Mouse (Mus musculus) ES-E14 (cell line): ENCODE results near the gene Gm9945.

Source experiments
- CHD2 ChIP-seq: IDR thresholded peaks from 2 replicates; pipeline ENCODE4 v1.6.1; 2014; ENCODE audit warnings: mild to moderate bottlenecking, low read depth, low read length, inconsistent platforms
- MAFK ChIP-seq: IDR thresholded peaks from 2 replicates; pipeline ENCODE4 v1.6.1; 2014; ENCODE audit warnings: mild to moderate bottlenecking, low read depth, low read length, inconsistent platforms; ENCODE audit not compliant: insufficient read depth
- ZNF384 ChIP-seq: IDR thresholded peaks from 2 replicates; pipeline ENCODE4 v1.6.1; 2012; ENCODE audit warnings: low read depth, low read length, inconsistent platforms

- TF ChIP-seq MAFK (no peak), CHD2 (no peak), ZNF384 (no peak)
Measured at GRCm38 (mm10) chr11:53431347-53432056, 48.5 kb upstream of the Gm9945 start.
